Mouse (Mus musculus) hindbrain, embryonic 12.5 days (tissue): ENCODE data around the gene Fsd1l. TPM values are rescaled to one million over a fixed set of nuclear protein-coding genes. Genes with fewer than 3 reads are reported as not detected.
"Not testable (repeated sequence)": the region's sequence is repeated elsewhere in the genome, so short reads cannot be mapped to it uniquely, and the experiment has no call there.

Experiments
- ATAC-seq: fragments of 200-750 bp; cut with Nextera tagmentation; 2 replicates; pipeline ENCODE4 v1.8.0; 2017; ENCODE audit warnings: moderate TSS enrichment; ENCODE audit not compliant: low FRiP score
- H3K27ac ChIP-seq: fragments of 300-500 bp; sonication (generic); 2 replicates; pipeline ENCODE4 v1.5.1; 2016; ENCODE audit warnings: mild to moderate bottlenecking
- H3K27me3 ChIP-seq: fragments of 300-500 bp; sonication (generic); 2 replicates; pipeline ENCODE4 v1.6.1; 2016; ENCODE audit warnings: mild to moderate bottlenecking
- H3K36me3 ChIP-seq: fragments of 300-500 bp; sonication (generic); 2 replicates; pipeline ENCODE4 v1.6.1; 2016; ENCODE audit warnings: mild to moderate bottlenecking
- H3K4me1 ChIP-seq: fragments of 300-500 bp; sonication (generic); 2 replicates; pipeline ENCODE4 v1.6.1; 2016
- H3K4me2 ChIP-seq: fragments of 300-500 bp; sonication (generic); replicated peaks from 2 replicates; pipeline ENCODE4 v1.6.1; 2016; ENCODE audit warnings: mild to moderate bottlenecking
- H3K4me3 ChIP-seq: fragments of 300-500 bp; sonication (generic); 2 replicates; pipeline ENCODE4 v1.5.1; 2016; ENCODE audit warnings: mild to moderate bottlenecking
- H3K9ac ChIP-seq: fragments of 300-500 bp; sonication (generic); 2 replicates; pipeline ENCODE4 v1.6.1; 2016; ENCODE audit warnings: mild to moderate bottlenecking, moderate library complexity
- H3K9me3 ChIP-seq: fragments of 300-500 bp; sonication (generic); replicated peaks from 2 replicates; pipeline ENCODE4 v1.6.1; 2016; ENCODE audit warnings: mild to moderate bottlenecking
- WGBS: fragments of 180-500 bp; shearing (Covaris S2); methylation state at CpG from one replicate; pipeline ENCODE4 v1.1.7; 2016; 5-methylcytosine and 5-hydroxymethylcytosine counted together
- polyA plus RNA-seq: library from polyadenylated mRNA; unstranded; fragments of >200 nt; fragmentation: Nextera tagmentation; extraction: Ambion mirVana; gene quantifications from 2 replicates; pipeline ENCODE4 v1.2.1, GENCODE M21; 2016

Gene Fsd1l
- polyA plus RNA-seq, 1 experiment from 2014 or later = 29.9 TPM

DNA sequence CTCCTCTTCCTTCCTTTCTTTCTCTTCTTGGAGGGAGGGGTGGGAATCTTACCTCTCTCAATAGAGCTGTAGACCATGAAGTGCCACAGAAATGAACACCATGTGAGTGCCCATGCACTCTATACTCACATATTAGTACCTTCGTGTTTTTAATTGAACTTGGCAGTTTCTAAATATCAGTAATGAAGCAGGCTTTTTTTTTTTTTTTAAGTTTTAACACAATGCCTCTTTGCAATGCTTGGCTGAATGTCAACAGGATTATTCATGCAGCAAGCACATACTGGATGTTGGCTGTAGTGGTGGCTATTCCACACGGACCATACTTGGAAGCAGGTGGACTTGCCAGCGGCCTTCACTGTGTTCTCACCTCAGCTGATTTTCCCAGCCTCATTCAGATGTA, 4.1 kb downstream of the Fsd1l start:
- Histone ChIP-seq H3K4me1 (peaks cover 33% of the 10 kb centered on the region), H3K4me2 (no peak overlapping the region), H3K9me3 (no peaks in the 10 kb centered on the region), H3K4me3 (no peak overlapping the region), H3K9ac (no peak overlapping the region), H3K27me3 (no peaks in the 10 kb centered on the region), H3K27ac (no peak overlapping the region), H3K36me3 (no peaks in the 10 kb centered on the region)
- WGBS = 75% methylated on average over 3 of the region's 3 CpGs
- ATAC-seq = no peak

DNA sequence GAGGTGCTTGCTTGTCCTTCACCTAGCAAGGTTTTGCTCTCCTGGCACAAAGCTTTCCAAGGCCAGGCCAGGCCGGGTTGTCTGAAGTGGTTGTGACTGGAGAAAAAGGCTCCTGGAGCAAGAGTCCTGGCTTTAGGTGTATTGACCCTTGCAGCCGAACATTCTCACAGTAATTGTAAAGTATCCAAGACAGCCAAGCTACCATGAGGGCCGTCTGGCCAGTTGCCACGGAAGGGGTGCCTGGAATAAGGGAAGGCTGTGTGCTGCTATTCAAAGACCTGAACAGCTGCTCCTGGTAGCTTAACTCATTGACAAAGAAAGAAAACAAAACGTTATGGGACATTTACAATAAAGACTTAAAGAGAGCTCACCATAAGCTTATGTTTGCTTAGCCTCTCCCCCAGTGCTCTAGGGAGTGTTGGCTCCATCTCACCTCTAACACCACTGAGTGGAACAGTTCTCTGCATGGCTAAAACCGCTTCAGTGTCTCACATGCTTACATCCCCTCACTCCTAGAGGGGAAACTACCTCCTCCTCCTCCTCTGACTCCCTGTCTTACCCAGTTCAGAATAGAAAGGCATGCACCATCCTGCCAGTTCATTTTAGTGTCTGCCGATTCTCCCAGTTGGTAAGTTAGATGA, 6.1 kb downstream of the Fsd1l start:
- no peaks in the 10 kb centered on the region for H3K9me3 ChIP-seq
- H3K4me3 ChIP-seq = no peak overlapping the region
- H3K9ac ChIP-seq = no peak overlapping the region
- H3K4me1 ChIP-seq = peaks cover 28% of the 10 kb centered on the region
- H3K36me3 ChIP-seq = peaks cover 6% of the 10 kb centered on the region
- no peaks in the 10 kb centered on the region for H3K27me3 ChIP-seq
- 68% methylated on average over 7 of the region's 7 CpGs for WGBS
- ATAC-seq = peak; percentile 57
- H3K27ac ChIP-seq = no peak overlapping the region
- H3K4me2 ChIP-seq = no peak overlapping the region

- H3K27me3 ChIP-seq = no peaks in the 10 kb centered on the region
- no peak overlapping the region for H3K27ac ChIP-seq
- no peak overlapping the region for H3K9ac ChIP-seq
- no peak overlapping the region for H3K4me2 ChIP-seq
- H3K36me3 ChIP-seq = peaks cover 6% of the 10 kb centered on the region
- WGBS = 83% methylated on average over 7 of the region's 7 CpGs
- H3K4me1 ChIP-seq = peaks cover 16% of the 10 kb centered on the region
- no peak for ATAC-seq
- no peaks in the 10 kb centered on the region for H3K9me3 ChIP-seq
- no peak overlapping the region for H3K4me3 ChIP-seq
These were observed 7.4 kb downstream of the Fsd1l start for GRCm38 (mm10) chr4:53638549-53639123.

DNA sequence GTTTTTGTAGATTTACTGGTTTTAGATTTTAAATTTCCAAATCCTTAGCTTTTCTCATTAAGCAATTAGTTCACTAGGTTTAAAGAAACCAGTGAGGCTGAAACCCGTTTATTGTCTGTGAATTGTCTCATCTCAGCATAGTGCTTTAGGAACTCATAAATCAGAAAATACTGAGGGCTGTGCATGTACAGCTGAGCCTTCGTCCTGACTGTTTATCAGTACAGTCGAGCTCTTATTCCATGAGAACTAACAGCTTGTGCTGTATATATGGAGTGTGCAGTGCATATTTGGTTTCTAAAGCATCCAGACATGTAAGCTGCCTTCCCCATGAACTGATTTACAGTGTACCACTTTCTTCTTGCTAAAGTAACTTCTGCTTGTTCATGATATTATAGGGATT, 26.8 kb downstream of the Fsd1l start:
- no peak overlapping the region for H3K9ac ChIP-seq
- WGBS = 80% methylated on average over 3 of the region's 3 CpGs
- H3K27me3 ChIP-seq = no peaks in the 10 kb centered on the region
- H3K4me3 ChIP-seq = no peak overlapping the region
- no peaks in the 10 kb centered on the region for H3K9me3 ChIP-seq
- no peak overlapping the region for H3K4me2 ChIP-seq
- H3K4me1 ChIP-seq = no peaks in the 10 kb centered on the region
- H3K36me3 ChIP-seq = peaks cover 24% of the 10 kb centered on the region
- no peak overlapping the region for H3K27ac ChIP-seq
- no peak for ATAC-seq

GRCm38 (mm10) chr4:53660711-53661110, 29.4 kb downstream of the Fsd1l start:
- Histone ChIP-seq H3K9me3 (no peaks in the 10 kb centered on the region), H3K36me3 (peaks cover 27% of the 10 kb centered on the region), H3K4me3 (no peak overlapping the region), H3K9ac (no peak overlapping the region), H3K27me3 (no peaks in the 10 kb centered on the region), H3K27ac (no peak overlapping the region), H3K4me1 (no peaks in the 10 kb centered on the region), H3K4me2 (no peak overlapping the region)
- no peak for ATAC-seq

DNA sequence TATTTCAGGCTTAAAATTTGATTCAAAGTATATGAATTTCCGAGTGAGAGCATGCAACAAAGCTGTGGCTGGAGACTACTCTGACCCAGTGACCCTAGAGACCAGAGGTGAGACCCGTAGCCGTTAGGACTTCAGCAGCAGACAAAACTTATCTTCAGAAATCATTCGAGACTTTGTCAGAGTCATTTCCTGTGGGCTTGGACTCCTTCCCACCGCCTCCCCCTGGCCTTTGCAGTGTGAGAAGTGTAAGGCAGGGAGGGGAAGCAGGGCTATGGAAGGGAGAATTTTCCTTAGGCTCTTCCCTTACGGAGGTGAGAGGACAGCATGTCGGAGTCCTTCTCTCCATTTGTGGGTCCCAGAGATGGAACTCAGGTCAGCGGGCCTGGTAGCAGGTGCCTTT, 50.8 kb downstream of the Fsd1l start:
- Histone ChIP-seq H3K4me3 (no peak overlapping the region), H3K27ac (no peak overlapping the region), H3K9ac (no peak overlapping the region), H3K36me3 (peaks cover 30% of the 10 kb centered on the region), H3K9me3 (no peaks in the 10 kb centered on the region), H3K4me2 (no peak overlapping the region), H3K4me1 (no peaks in the 10 kb centered on the region), H3K27me3 (no peaks in the 10 kb centered on the region)
- no peak for ATAC-seq
- 85% methylated on average over 8 of the region's 8 CpGs for WGBS

DNA sequence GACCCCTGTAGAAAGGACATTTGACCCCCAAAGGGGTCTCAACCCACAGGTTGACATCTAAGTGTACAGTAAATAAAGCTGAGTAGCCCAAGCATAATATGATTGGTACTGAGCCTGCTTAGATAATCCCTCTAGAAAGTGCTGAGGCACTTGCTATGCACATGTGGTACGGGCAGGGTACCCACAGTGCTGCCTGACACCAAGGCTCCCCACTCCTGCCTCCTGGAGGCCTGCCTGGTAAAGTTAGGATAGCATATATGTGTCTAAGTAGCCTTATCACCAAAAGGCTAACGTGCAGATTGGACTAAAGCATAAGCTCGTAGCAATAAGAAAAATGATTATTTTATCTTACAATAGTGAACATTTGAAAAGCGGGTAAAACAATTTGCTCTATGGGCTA, 57.7 kb downstream of the Fsd1l start:
- no peaks in the 10 kb centered on the region for H3K9me3 ChIP-seq
- H3K9ac ChIP-seq = no peak overlapping the region
- no peaks in the 10 kb centered on the region for H3K4me1 ChIP-seq
- no peak overlapping the region for H3K4me2 ChIP-seq
- no peak overlapping the region for H3K4me3 ChIP-seq
- H3K27ac ChIP-seq = no peak overlapping the region
- ATAC-seq = no peak
- H3K36me3 ChIP-seq = peaks cover 13% of the 10 kb centered on the region
- 91% methylated on average over 4 of the region's 4 CpGs for WGBS
- H3K27me3 ChIP-seq = no peaks in the 10 kb centered on the region

- ATAC-seq = no peak
These were observed 60.1 kb downstream of the Fsd1l start for GRCm38 (mm10) chr4:53691418-53691817.

DNA sequence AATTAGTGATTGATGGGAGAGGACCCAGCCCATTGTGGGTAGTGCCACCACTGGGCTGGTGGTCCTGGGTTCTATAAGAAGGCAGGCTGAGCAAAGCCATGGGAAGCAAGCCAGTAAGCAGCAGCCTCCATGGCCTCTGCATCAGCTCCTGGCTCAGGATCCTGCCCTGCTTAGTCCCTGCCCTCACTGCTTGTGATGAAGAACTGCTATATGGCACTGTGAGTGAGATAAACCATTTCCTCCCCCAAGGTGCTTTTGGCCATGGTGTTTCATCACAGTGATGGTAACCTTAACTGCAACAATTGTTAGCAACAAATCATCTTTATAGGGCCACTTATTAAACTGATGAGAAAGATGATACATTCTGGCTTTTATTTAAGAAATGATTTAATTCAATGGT, 77.9 kb downstream of the Fsd1l start:
- not testable (repeated sequence) for H3K36me3 ChIP-seq, H3K4me3 ChIP-seq, H3K9ac ChIP-seq, ATAC-seq, H3K27ac ChIP-seq, H3K4me2 ChIP-seq, H3K4me1 ChIP-seq, H3K9me3 ChIP-seq, H3K27me3 ChIP-seq

More at GRCm38 (mm10) chr4:53691418-53691817, 60.1 kb downstream of the Fsd1l start:
- Histone ChIP-seq H3K9ac (no peak overlapping the region), H3K4me1 (no peaks in the 10 kb centered on the region), H3K9me3 (no peaks in the 10 kb centered on the region), H3K27ac (no peak overlapping the region), H3K36me3 (peaks cover 12% of the 10 kb centered on the region), H3K27me3 (no peaks in the 10 kb centered on the region), H3K4me3 (no peak overlapping the region), H3K4me2 (no peak overlapping the region)
- WGBS = 100% methylated on average over 1 of the region's 1 CpGs

DNA sequence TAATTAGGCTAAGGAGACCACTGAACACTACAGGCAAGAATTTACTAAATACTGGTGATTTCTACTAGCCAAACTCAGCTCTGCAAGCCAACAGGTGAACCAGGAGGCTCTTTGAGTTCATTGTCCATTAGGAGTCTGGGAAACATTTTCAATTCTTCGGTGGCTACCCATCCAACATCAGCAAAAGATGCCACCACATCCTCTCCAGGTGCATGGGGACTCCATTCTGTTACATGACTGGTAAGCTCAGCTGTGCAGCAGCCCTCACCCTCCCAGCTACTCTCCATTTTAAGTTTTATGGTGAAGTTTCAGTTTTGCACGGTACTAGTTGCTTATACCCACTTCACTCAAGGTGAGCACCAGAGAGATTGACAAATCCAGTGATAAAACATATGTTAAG, 78.8 kb downstream of the Fsd1l start:
- Histone ChIP-seq H3K9me3 (no peaks in the 10 kb centered on the region), H3K4me1 (peaks cover 2% of the 10 kb centered on the region), H3K9ac (no peak overlapping the region), H3K27me3 (no peaks in the 10 kb centered on the region), H3K36me3 (no peaks in the 10 kb centered on the region), H3K4me3 (no peak overlapping the region), H3K27ac (no peak overlapping the region), H3K4me2 (no peak overlapping the region)
- 98% methylated on average over 2 of the region's 2 CpGs for WGBS
- no peak for ATAC-seq

GRCm38 (mm10) chr4:53710555-53711328, 79.5 kb downstream of the Fsd1l start:
- no peaks in the 10 kb centered on the region for H3K27me3 ChIP-seq
- 91% methylated on average over 6 of the region's 6 CpGs for WGBS
- no peak overlapping the region for H3K27ac ChIP-seq
- no peaks in the 10 kb centered on the region for H3K9me3 ChIP-seq
- H3K4me2 ChIP-seq = no peak overlapping the region
- ATAC-seq = no peak
- no peak overlapping the region for H3K9ac ChIP-seq
- H3K4me1 ChIP-seq = peaks cover 6% of the 10 kb centered on the region
- H3K4me3 ChIP-seq = no peak overlapping the region
- H3K36me3 ChIP-seq = no peaks in the 10 kb centered on the region

DNA sequence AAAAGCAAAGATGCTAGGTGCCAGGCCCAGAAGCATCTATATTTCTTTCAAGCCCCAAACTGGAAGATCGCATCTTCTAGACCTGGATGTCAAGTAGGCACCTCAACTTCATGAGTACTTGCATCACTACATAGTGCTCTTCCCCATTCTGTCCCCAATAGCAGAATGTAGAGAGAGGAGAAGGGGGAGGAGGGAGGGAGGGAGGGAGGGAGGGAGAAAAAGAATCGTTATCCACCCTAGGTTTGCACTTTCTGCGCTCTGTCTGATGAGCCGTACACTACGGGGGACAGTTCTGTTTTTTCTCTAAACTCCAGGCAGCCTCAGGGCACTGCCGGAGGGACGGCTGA, 82.4 kb downstream of the Fsd1l start, which contains the start of gene Fktn:
TSS of gene Fktn (plus strand) at position 295 of the 347 bp plus-strand sequence.
- peak within 1 kb of the TSS; percentile 67 for H3K4me3 ChIP-seq
- peaks cover 6% of the 10 kb centered on the region for H3K4me1 ChIP-seq
- WGBS = 9% methylated on average over 7 of the region's 7 CpGs
- no peaks in the 10 kb centered on the region for H3K27me3 ChIP-seq
- no peaks in the 10 kb centered on the region for H3K36me3 ChIP-seq
- peak within 1 kb of the TSS; percentile 70 for H3K9ac ChIP-seq
- peak within 1 kb of the TSS; percentile 72 for H3K4me2 ChIP-seq
- H3K9me3 ChIP-seq = no peaks in the 10 kb centered on the region
- peak within 1 kb of the TSS; percentile 92 for H3K27ac ChIP-seq
- peak; percentile 85 for ATAC-seq
